Mouse (Mus musculus) cerebellum, postnatal 10 days (tissue): ENCODE data around the gene Tmx4.
"Not testable (repeated sequence)": the region's sequence is repeated elsewhere in the genome, so short reads cannot be mapped to it uniquely, and the experiment has no call there.

Experiments
- DNase-seq, 2 experiments: peaks; one replicate each; pipeline ENCODE4 v3.0.0; 2021; ENCODE audit warnings: mixed read lengths in 2 of 2

The Tmx4 gene

DNA sequence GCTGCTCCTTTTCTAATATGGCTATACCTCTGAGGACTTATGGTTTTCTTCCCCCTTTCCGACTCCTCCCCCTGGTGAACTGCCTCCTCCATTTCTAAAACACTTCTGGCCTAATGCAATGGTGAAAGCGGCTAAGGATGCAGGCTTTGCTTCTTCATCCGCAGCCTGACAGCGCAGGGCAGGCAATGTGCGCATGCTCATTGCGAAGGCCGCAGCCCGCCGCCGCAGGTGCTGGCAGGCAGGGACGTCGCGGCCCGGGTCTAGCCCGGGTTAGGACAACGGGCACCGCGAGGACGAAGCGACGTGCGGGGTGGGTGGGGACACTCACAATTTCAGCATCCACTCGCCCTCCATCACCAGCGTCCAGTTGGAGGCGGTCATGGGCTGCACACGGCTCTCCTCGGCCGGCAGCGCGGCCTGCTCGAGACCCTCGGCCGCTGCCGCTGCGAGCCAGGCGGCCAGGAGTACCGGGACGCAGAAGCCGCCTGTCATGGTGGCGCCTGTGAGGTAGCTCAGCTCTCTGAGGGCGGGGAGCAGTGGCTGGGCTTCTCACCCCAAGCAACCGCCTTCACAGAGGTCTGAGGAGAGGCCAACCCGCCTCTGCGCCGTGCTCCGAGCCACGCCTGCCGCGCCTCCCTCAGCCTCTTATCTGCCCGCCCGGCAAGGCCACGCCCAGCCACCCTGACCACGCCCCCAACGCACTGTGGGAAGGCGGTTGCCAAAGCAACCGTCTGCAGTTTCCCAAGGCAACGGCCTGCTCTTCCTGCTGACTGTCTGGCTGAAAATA, at the start of gene Tmx4:
TSS of gene Tmx4 (minus strand) at position 632 of the 787 bp plus-strand sequence.
- DNase-seq: peak; percentile 100

DNA sequence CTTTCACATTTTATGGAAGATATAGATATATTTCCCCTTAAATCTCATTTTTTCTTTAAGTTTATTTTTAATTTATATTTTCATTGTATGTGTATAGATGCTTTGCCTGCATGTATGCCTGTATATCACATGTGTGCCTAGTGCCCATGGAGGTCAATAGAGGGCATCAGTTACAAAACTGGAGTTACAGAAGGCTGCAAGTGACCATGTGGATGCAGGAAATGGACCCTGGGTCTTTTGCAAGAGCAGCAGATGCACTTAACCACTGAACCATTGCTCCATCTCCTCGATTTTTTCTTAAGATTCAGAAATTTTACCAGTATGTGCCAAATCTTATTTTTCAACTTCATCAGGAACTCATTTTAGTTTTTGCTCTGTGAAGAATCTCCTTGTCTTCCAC, 48.2 kb upstream of the Tmx4 start:
- DNase-seq: no peak

GRCm38 (mm10) chr2:134691055-134691454, 47.1 kb upstream of the Tmx4 start:
- no peak for DNase-seq

GRCm38 (mm10) chr2:134682326-134682725, 38.4 kb upstream of the Tmx4 start:
- no peak for DNase-seq

GRCm38 (mm10) chr2:134681271-134681961, 37.5 kb upstream of the Tmx4 start:
- DNase-seq: peak; percentile 65 to 72

DNA sequence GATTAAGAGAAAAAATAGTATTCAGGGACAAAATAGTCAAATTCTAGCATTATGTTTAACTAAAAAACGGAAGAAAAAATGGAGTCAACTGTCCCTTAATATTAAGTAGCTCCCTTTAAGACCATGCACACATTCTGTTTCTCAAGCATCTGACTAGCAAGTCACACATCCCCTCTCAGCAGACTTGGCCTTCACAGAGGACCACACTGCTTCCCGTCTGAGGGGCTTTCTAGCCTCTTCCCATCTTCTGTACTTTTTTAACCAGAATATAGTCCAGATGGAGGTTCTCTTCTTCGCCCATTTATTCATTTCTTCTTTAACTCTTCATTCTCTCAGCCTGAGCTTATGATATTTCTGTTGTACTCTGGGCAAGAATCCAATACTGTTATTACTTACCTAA, 35.6 kb upstream of the Tmx4 start:
- no peak for DNase-seq

DNA sequence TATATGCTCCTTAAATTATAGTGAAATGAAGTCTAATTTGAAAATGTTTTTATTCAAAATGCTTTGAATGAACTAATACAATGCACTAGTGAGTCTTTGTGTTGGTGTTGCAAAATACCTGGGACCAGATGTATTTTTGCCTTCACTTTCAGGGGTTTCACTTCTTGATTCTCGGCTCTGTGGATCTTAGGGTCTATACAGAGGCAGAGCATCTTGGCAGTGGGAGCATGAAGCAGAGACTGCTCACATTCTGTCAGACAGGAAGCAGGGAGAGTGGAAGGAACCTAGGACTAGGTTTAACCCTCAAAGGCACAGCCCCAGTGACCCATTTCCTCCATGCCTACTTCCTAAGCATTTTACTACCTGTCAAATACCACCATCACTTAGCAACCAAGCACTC, 31.5 kb upstream of the Tmx4 start:
- no peak for DNase-seq

DNA sequence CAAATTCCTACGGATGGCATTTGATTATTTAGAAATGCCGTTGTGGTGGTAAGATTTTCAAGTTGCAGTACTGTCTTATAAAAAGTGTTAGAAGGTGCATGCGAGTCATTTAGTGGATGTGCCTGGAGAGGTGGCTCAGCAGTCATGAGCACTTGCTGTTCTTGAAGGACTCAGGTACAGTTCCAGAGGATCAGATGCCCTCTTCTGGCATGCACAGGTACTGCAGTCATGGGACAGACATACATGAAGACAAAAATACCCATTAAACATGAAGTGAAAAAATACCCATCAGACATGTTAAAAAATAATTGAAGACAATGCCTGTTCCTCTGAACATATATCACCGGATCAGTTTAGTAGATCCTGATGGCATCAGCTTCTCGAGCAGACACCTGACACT, 29.7 kb upstream of the Tmx4 start:
- peak; percentile 78 to 83 for DNase-seq

- DNase-seq: peak in 1 of 2 experiments; percentile 5
Measured at GRCm38 (mm10) chr2:134656477-134656876, 12.5 kb upstream of the Tmx4 start.

GRCm38 (mm10) chr2:134654668-134655067, 10.7 kb upstream of the Tmx4 start:
- DNase-seq: no peak

DNA sequence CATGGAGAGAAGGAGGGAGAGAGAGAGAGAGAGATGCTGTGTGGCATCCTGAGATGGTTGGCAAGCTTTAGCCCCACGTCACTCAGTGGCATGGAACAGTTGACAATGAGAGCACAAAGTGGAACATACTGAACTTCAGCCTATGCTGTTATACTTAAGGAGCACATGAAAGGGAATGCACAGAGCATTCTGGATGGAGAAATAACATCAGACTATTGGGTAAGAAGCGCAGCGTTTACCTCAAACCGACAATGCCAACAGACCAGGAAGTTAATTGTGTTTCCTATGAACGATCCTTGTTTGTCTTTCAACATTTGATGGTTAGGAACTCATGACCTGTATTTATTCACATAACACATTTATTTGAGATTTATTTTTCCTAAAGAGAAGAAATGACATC, 8.8 kb upstream of the Tmx4 start:
- no peak for DNase-seq

GRCm38 (mm10) chr2:134648999-134649398, 5.1 kb upstream of the Tmx4 start:
- no peak for DNase-seq

DNA sequence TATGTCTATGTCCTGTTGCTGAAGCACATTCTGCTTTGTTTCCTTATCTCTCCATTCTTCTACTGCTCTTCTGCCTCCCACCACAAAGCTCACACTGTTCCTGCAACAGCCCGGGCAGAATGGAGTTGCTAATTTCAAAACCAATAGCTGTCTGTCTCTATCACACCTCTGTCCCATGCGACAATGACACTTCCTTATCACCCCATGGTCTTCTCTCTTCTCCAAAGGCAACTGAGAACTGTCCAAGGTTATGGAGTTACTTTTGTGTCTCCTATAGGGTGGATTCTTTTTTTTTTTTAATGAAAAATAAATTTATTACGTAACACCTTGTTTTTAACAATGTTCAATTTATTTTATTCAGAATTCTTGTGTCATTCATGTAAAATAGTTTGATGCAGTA, 1.8 kb upstream of the Tmx4 start:
- DNase-seq: no peak

DNA sequence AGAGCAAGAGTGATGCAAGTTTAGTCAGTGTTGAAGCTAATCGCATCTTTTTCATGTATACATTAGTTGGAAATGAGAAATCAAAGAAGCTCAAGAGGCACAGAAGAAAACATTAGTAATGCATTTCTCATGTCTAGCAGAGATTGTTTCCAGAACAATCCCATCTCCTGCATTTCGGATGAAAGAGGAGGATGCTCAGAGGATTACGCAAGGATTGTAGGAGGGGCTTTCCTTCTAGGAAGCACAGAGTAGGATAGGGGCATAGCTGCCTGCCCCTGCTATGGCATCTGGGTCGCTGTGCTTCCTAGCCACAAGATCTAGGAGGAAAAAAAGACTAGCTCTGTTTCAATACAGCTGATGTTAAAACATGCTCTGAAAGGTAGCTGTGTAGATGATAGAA, 1.2 kb upstream of the Tmx4 start:
- DNase-seq: peak; percentile 18 to 26

DNA sequence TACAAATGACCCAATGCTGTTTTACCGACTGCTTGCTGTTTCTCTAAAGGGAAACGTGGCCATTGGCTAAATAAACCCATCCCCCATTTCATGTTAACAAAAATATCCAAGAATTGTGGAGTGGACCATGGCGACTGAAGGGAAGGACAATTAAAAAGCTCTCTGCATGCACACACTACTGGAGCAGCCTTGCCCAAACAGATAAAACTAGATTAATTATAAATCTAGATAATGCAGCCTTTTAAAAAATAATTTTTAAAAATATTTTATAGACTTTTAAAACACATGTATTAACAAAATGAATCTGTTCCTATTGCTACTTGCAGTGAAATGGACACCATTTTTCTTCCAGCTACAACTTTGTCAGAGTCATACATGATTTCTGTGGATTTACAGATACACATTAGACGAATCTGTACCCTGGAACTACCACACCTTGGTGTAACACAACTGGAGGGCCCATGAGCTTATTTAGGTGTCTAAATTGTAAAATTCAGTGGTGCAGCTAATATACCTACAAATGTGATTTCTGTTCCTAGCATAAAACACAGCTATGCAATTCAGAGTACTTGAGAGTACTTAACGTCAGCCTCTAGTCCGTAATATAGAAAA, 462 bp upstream of the Tmx4 start:
- DNase-seq: peak in 1 of 2 experiments; percentile 42

- DNase-seq: peak in 1 of 2 experiments; percentile 21
Measured at GRCm38 (mm10) chr2:134642377-134642776, 1.6 kb downstream of the Tmx4 start.

- DNase-seq: no peak
Measured at GRCm38 (mm10) chr2:134641372-134641771, 2.6 kb downstream of the Tmx4 start.

GRCm38 (mm10) chr2:134640398-134640797, 3.5 kb downstream of the Tmx4 start:
- DNase-seq: no peak

GRCm38 (mm10) chr2:134628541-134628940, 15.4 kb downstream of the Tmx4 start:
- not testable (repeated sequence) for DNase-seq

DNA sequence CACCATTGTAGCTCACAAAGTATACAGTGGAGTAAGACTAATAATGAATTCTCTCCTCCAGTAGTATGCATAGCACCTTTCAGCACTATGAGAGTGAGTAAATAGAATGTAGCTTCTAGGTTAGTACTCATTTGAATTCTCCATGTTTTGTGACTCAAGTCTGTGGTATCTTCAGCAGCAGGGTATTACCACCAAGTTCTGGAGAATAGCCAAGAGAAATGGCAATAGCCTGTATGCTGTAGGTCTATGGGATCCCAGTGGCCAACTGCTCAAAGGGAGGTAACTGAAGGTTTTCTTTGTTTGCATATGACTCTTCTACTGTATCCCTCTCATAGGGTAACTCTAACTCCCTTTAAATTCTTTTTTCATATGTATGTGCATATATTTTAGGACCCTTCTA, 39.0 kb downstream of the Tmx4 start:
- DNase-seq: no peak

- peak in 1 of 2 experiments; percentile 2 for DNase-seq
Measured at GRCm38 (mm10) chr2:134591081-134591694, 52.8 kb downstream of the Tmx4 start.

GRCm38 (mm10) chr2:134585243-134585642, 58.7 kb downstream of the Tmx4 start:
- peak; percentile 14 to 34 for DNase-seq

GRCm38 (mm10) chr2:134559422-134559821, 84.5 kb downstream of the Tmx4 start:
- no peak for DNase-seq
